Mouse (Mus musculus): ENCODE measurements around the gene Lypd6.

The Lypd6 gene

GRCm38 (mm10) chr2:50166082-50166481, 99.9 kb downstream of the Lypd6 start:
- no peak for DNase-seq (ENCODE audit: low read depth, low spot score)

- DNase-seq (ENCODE audit: low read depth, low spot score), result no peak
Measured at GRCm38 (mm10) chr2:50173730-50174528, 107.7 kb downstream of the Lypd6 start.

GRCm38 (mm10) chr2:50175709-50176108, 109.5 kb downstream of the Lypd6 start:
- no peak for DNase-seq (ENCODE audit: low read depth, low spot score)

GRCm38 (mm10) chr2:50179164-50179563, 112.9 kb downstream of the Lypd6 start:
- DNase-seq (ENCODE audit: low read depth, low spot score), result no peak

- no peak for DNase-seq (ENCODE audit: low read depth, low spot score)
Measured at GRCm38 (mm10) chr2:50180423-50180822, 114.2 kb downstream of the Lypd6 start.

GRCm38 (mm10) chr2:50181332-50181731, 115.1 kb downstream of the Lypd6 start:
- no peak for DNase-seq (ENCODE audit: low read depth, low spot score)

- no peak for DNase-seq (ENCODE audit: low read depth, low spot score)
Measured at GRCm38 (mm10) chr2:50186711-50187405, 120.6 kb downstream of the Lypd6 start.

- no peak for DNase-seq (ENCODE audit: low read depth, low spot score)
Measured at GRCm38 (mm10) chr2:50188856-50189255, 122.6 kb downstream of the Lypd6 start.

GRCm38 (mm10) chr2:50196681-50197080, 130.5 kb downstream of the Lypd6 start:
- no peak for DNase-seq (ENCODE audit: low read depth, low spot score)

- no peak for DNase-seq (ENCODE audit: low read depth, low spot score)
Measured at GRCm38 (mm10) chr2:50197801-50198200, 131.6 kb downstream of the Lypd6 start.

GRCm38 (mm10) chr2:50200541-50200940, 134.3 kb downstream of the Lypd6 start:
- DNase-seq (ENCODE audit: low read depth, low spot score), result no peak

- DNase-seq (ENCODE audit: low read depth, low spot score), result no peak
Measured at GRCm38 (mm10) chr2:50220574-50220973, 154.3 kb downstream of the Lypd6 start.

- no peak for DNase-seq (ENCODE audit: low read depth, low spot score)
Measured at GRCm38 (mm10) chr2:50225019-50225418, 158.8 kb downstream of the Lypd6 start.

- no peak for DNase-seq (ENCODE audit: low read depth, low spot score)
Measured at GRCm38 (mm10) chr2:50233491-50233890, 167.3 kb downstream of the Lypd6 start.
